Mouse (Mus musculus) urinary bladder, adult 18-20 months (tissue): Measurements from ENCODE around the gene Zpbp2.
"Not testable (repeated sequence)": the region's sequence is repeated elsewhere in the genome, so short reads cannot be mapped to it uniquely, and the experiment has no call there.

Experiments used
- DNase-seq, 2 experiments: peaks; one replicate each; pipeline ENCODE4 v3.0.0; 2022; ENCODE audit warnings: low spot score in 2 of 2, mixed read lengths in 2 of 2

Zpbp2 gene

GRCm38 (mm10) chr11:98590548-98591445 lies 39.9 kb downstream of the Zpbp2 start:
- no peak for DNase-seq

- no peak for DNase-seq
Observed at GRCm38 (mm10) chr11:98595021-98595420, 44.1 kb downstream of the Zpbp2 start.

GRCm38 (mm10) chr11:98595473-98595872 lies 44.6 kb downstream of the Zpbp2 start:
- no peak for DNase-seq

- DNase-seq: no peak
Observed at GRCm38 (mm10) chr11:98595955-98596354, 45.1 kb downstream of the Zpbp2 start.

GRCm38 (mm10) chr11:98597363-98597762 lies 46.5 kb downstream of the Zpbp2 start:
- DNase-seq: no peak

- no peak for DNase-seq
Observed at GRCm38 (mm10) chr11:98597991-98598390, 47.1 kb downstream of the Zpbp2 start, which contains the start of gene Lrrc3c. Lrrc3c (plus strand) TSS chr11:98598291.

- no peak for DNase-seq
Observed at GRCm38 (mm10) chr11:98598851-98599290, 48.0 kb downstream of the Zpbp2 start.

- DNase-seq: no peak
Observed at GRCm38 (mm10) chr11:98599291-98599690, 48.4 kb downstream of the Zpbp2 start.

GRCm38 (mm10) chr11:98602090-98602690 lies 51.3 kb downstream of the Zpbp2 start:
- no peak for DNase-seq

- no peak for DNase-seq
Observed at GRCm38 (mm10) chr11:98603953-98604352, 53.1 kb downstream of the Zpbp2 start.

GRCm38 (mm10) chr11:98604911-98605310 lies 54.0 kb downstream of the Zpbp2 start:
- not testable (repeated sequence) for DNase-seq

GRCm38 (mm10) chr11:98606763-98607162 lies 55.9 kb downstream of the Zpbp2 start:
- DNase-seq: no peak
